Comparison of ENCODE assay signal across 8 mouse cellular contexts in the genomic region with DNA sequence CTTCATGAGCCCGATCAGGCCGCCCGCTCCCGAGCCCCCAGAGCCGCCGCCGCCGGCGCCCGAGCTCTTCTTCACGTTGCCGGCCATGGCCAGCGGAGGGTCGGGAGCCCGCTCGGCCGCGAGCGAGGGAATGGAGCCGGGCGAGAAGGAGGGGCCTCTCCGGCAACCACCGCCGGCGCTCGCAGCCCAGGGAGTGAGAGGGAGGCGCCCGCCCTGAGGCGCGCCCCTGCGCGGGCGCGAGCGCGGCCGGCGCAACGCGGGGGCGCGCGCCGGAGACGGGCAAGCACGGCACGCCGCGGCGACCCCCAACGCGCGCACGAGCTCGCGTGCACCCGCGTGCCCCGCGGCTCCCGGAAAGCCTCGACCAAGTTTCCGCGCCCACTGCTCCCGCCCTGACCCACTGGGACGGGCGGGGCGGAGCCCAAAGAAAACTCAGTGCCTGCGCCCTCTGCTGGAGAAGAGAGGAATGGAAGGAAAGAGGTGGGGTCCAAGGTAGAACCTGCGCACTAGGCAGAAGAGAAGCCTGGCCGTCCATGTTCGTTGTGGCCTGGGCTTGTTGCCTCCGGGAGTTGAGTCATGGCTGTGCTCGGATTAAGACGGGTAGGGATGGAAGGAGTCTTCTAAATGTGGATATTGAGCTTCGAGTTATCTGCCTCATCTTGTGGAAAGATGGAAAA. TPM values are rescaled to one million over a fixed set of nuclear protein-coding genes. Genes with fewer than 3 reads are reported as not detected.
DNase-seq lines count a peak whose midpoint lies in the region; ATAC-seq lines count a peak whose summit lies in the region.

A gene (minus strand): TSS at position 248 of the 677 bp plus-strand sequence.

- peak within 1 kb of the TSS; percentile 76 for H3K4me3 ChIP-seq in hindbrain, embryonic 14.5 days (replicated peaks; ENCODE audit: low read length)

- H3K27me3 ChIP-seq in hindbrain, embryonic 14.5 days (ENCODE audit: control insufficient read depth, insufficient read depth, low read length), result no peaks in the 10 kb centered on the region

- peak; percentile 97 for DNase-seq in R1 (ENCODE audit: low read depth, low spot score)
- DNase-seq in cerebellum, postnatal 25 days, result peak; percentile 99
- DNase-seq in frontal cortex, postnatal 25 days (ENCODE audit: low spot score in 2 of 2), result peak; percentile 97 to 99
- peak; percentile 100 for DNase-seq in hindbrain, embryonic 14.5 days (ENCODE audit: low spot score)
- DNase-seq in layer of hippocampus, postnatal 36 days, result peak; percentile 98 to 99
- DNase-seq in lung, postnatal 36 days, result peak; percentile 99
- DNase-seq in retina, postnatal 1 day, result peak; percentile 99
- peak; percentile 95 to 98 for DNase-seq in urinary bladder, adult 18-20 months (ENCODE audit: low spot score in 2 of 2)

- no peaks in the 10 kb centered on the region for H3K9me3 ChIP-seq in hindbrain, embryonic 14.5 days (ENCODE audit: control insufficient read depth, low read length)

- peak within 1 kb of the TSS; percentile 96 for H3K27ac ChIP-seq in hindbrain, embryonic 14.5 days

- H3K9ac ChIP-seq in hindbrain, embryonic 14.5 days, result peak within 1 kb of the TSS; percentile 93

- H3K4me2 ChIP-seq in hindbrain, embryonic 14.5 days (replicated peaks), result peak within 1 kb of the TSS; percentile 74

- peaks cover 18% of the 10 kb centered on the region for H3K4me1 ChIP-seq in hindbrain, embryonic 14.5 days (replicated peaks; ENCODE audit: control insufficient read depth, insufficient read depth, low read length)

- ATAC-seq in hindbrain, embryonic 14.5 days (ENCODE audit: low FRiP score), result peak; percentile 93

- under 1% methylated on average over 63 of the region's 76 CpGs for WGBS in hindbrain, embryonic 14.5 days

- no peaks in the 10 kb centered on the region for H3K36me3 ChIP-seq in hindbrain, embryonic 14.5 days (replicated peaks; ENCODE audit: control insufficient read depth, insufficient read depth)

RNA-seq across cellular contexts. Expression of the gene that starts here (rescaled TPM):
- polyA plus RNA-seq in hindbrain, embryonic 14.5 days (2014; fragmentation: Nextera tagmentation; extraction: Ambion mirVana), result 22.4 and 22.9 TPM in 2 replicates
- 10 to 100 TPM; 65.2 to 70.5 TPM for total RNA-seq in layer of hippocampus, postnatal 36 days (2021)

Comparison
In these comparisons a context has a peak if more than half of its experiments do, and no peak if none do; other contexts are left out.
1. Peak in every context shown above with its lines: DNase-seq, ATAC-seq, H3K4me3 ChIP-seq and H3K27ac ChIP-seq.